Mouse (Mus musculus): ENCODE data around the gene Fam205a3.
"Not testable (repeated sequence)": the region's sequence is repeated elsewhere in the genome, so short reads cannot be mapped to it uniquely, and the experiment has no call there.

Gene Fam205a3

DNA sequence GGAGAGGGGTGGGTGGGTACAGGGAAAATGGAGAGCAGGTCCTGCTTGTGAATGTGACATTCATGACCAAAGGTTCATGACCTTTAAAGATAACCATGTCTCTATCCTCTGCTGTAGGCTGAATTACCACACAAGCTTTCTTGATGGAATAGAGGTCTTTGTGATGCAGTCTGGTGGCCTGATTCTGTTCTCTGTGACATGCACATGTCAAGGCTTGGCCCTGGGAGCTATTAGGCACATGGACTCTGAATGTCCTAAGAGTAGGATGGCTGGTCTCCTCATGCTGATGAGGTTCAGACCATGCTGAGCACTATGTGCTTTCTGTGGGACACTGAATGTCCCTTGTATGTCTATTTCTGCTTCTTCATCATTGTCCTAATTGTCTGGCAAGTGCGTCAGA is at the start of gene Fam205a3:
Fam205a3 (plus strand) TSS at position 301 of the 400 bp plus-strand sequence.
- not testable (repeated sequence) for ATAC-seq (ENCODE audit: low TSS enrichment)

DNA sequence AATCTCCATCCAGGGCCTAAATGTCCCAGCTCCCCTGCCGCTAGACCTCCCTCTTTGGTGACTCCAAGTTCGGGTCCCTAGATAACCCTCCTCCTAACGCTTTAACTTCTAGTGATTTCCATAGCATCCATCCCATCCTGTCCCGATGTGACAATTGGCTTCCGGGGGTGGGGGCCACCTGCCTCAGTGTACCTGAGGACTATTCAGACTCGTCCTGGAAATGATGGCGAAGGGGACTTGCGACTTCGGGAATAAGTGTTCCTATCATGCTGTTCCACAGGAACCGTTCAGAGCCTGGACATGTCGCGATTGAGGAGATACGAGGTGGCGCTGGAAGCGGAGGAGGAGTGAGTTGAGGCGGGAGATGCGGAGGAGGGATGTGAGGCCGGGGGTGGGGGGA is 24.2 kb upstream of the Fam205a3 start, which contains the start of gene Gm21953:
Gm21953 (plus strand) TSS at position 301 of the 400 bp plus-strand sequence.
- not testable (repeated sequence) for ATAC-seq (ENCODE audit: low TSS enrichment)

Measured in frontal cortex, adult (tissue).